Mouse (Mus musculus) hindbrain, embryonic 15.5 days (tissue): ENCODE results near the gene Arid3b. TPM values are rescaled to one million over a fixed set of nuclear protein-coding genes. Genes with fewer than 3 reads are reported as not detected.

Experiments
- ATAC-seq: fragments of 200-750 bp; cut with Nextera tagmentation; 2 replicates; pipeline ENCODE4 v1.8.0; 2017; ENCODE audit warnings: low read depth, moderate number of reproducible peaks, moderate TSS enrichment; ENCODE audit not compliant: low FRiP score
- H3K27ac ChIP-seq: fragments of 300-500 bp; sonication (generic); replicated peaks from 2 replicates; pipeline ENCODE4 v1.5.1; 2015; ENCODE audit warnings: mild to moderate bottlenecking, inconsistent platforms
- H3K27me3 ChIP-seq: fragments of 300-500 bp; sonication (generic); 2 replicates; pipeline ENCODE4 v1.6.1; 2015; ENCODE audit warnings: control low read depth, inconsistent platforms
- H3K36me3 ChIP-seq: fragments of 300-500 bp; sonication (generic); 2 replicates; pipeline ENCODE4 v1.6.1; 2015; ENCODE audit warnings: control low read depth, inconsistent platforms
- H3K4me1 ChIP-seq: fragments of 300-500 bp; sonication (generic); replicated peaks from 2 replicates; pipeline ENCODE4 v1.6.1; 2015; ENCODE audit warnings: control low read depth, inconsistent platforms
- H3K4me2 ChIP-seq: fragments of 300-500 bp; sonication (generic); 2 replicates; pipeline ENCODE4 v1.6.1; 2015; ENCODE audit warnings: moderate library complexity, mild to moderate bottlenecking, inconsistent platforms
- H3K4me3 ChIP-seq: fragments of 300-500 bp; sonication (generic); 2 replicates; pipeline ENCODE4 v1.5.1; 2015; ENCODE audit warnings: mild to moderate bottlenecking, inconsistent platforms
- H3K9ac ChIP-seq: fragments of 300-500 bp; sonication (generic); 2 replicates; pipeline ENCODE4 v1.6.1; 2015; ENCODE audit warnings: inconsistent platforms
- H3K9me3 ChIP-seq: fragments of 300-500 bp; sonication (generic); 2 replicates; pipeline ENCODE4 v1.6.1; 2016; ENCODE audit warnings: control low read depth, inconsistent platforms
- WGBS: fragments of 180-500 bp; shearing (Covaris S2); methylation state at CpG from one replicate; pipeline ENCODE4 v1.1.7; 2015; 5-methylcytosine and 5-hydroxymethylcytosine counted together
- polyA plus RNA-seq: library from polyadenylated mRNA; unstranded; fragments of >200 nt; fragmentation: Nextera tagmentation; extraction: Ambion mirVana; gene quantifications from 2 replicates; pipeline ENCODE4 v1.2.1, GENCODE M21; 2015

The Arid3b gene
- polyA plus RNA-seq, 1 experiment from 2014 or later, result 7.7 TPM

GRCm38 (mm10) chr9:57820186-57821080, 16.2 kb downstream of the Arid3b start:
- Histone ChIP-seq H3K36me3 (no peaks in the 10 kb centered on the region), H3K4me3 (no peak overlapping the region), H3K27me3 (no peaks in the 10 kb centered on the region), H3K4me2 (no peak overlapping the region), H3K9me3 (no peaks in the 10 kb centered on the region), H3K4me1 (peaks cover 34% of the 10 kb centered on the region), H3K9ac (no peak overlapping the region), H3K27ac (no peak overlapping the region)
- 25% methylated on average over 16 of the region's 16 CpGs for WGBS
- ATAC-seq, result no peak

- H3K4me2 ChIP-seq, result no peak overlapping the region
- no peaks in the 10 kb centered on the region for H3K27me3 ChIP-seq
- H3K9ac ChIP-seq, result no peak overlapping the region
- no peaks in the 10 kb centered on the region for H3K9me3 ChIP-seq
- ATAC-seq, result 0 out of 2 replicates have a peak, but pooled peaks have one; percentile 20
- H3K4me1 ChIP-seq, result peaks cover 61% of the 10 kb centered on the region
- 0 out of 2 replicates have a peak overlapping the region, but pooled peaks have one; percentile 30 for H3K27ac ChIP-seq
- H3K4me3 ChIP-seq, result no peak overlapping the region
- no peaks in the 10 kb centered on the region for H3K36me3 ChIP-seq
- 12% methylated on average over 6 of the region's 6 CpGs for WGBS
These were observed 19.3 kb downstream of the Arid3b start for GRCm38 (mm10) chr9:57817220-57817667.

- H3K4me3 ChIP-seq, result no peak overlapping the region
- H3K9ac ChIP-seq, result no peak overlapping the region
- no peaks in the 10 kb centered on the region for H3K9me3 ChIP-seq
- WGBS, result 24% methylated on average over 3 of the region's 3 CpGs
- H3K4me1 ChIP-seq, result peaks cover 66% of the 10 kb centered on the region
- H3K36me3 ChIP-seq, result no peaks in the 10 kb centered on the region
- H3K27ac ChIP-seq, result no peak overlapping the region
- H3K27me3 ChIP-seq, result no peaks in the 10 kb centered on the region
- no peak for ATAC-seq
- H3K4me2 ChIP-seq, result no peak overlapping the region
These were observed 21.7 kb downstream of the Arid3b start for GRCm38 (mm10) chr9:57814866-57815265.

- Histone ChIP-seq H3K9me3 (no peaks in the 10 kb centered on the region), H3K9ac (no peak overlapping the region), H3K4me1 (peaks cover 71% of the 10 kb centered on the region), H3K27me3 (no peaks in the 10 kb centered on the region), H3K4me3 (no peak overlapping the region), H3K27ac (0 out of 2 replicates have a peak overlapping the region, but pooled peaks have one; percentile 18), H3K36me3 (no peaks in the 10 kb centered on the region), H3K4me2 (no peak overlapping the region)
- ATAC-seq, result no peak
- 16% methylated on average over 1 of the region's 1 CpGs for WGBS
These were observed 22.6 kb downstream of the Arid3b start for GRCm38 (mm10) chr9:57814014-57814413.

GRCm38 (mm10) chr9:57811793-57812733, 24.5 kb downstream of the Arid3b start:
- H3K4me2 ChIP-seq, result no peak overlapping the region
- no peaks in the 10 kb centered on the region for H3K36me3 ChIP-seq
- H3K4me3 ChIP-seq, result no peak overlapping the region
- no peak for ATAC-seq
- H3K9ac ChIP-seq, result no peak overlapping the region
- peaks cover 67% of the 10 kb centered on the region for H3K4me1 ChIP-seq
- 46% methylated on average over 8 of the region's 8 CpGs for WGBS
- H3K9me3 ChIP-seq, result no peaks in the 10 kb centered on the region
- no peaks in the 10 kb centered on the region for H3K27me3 ChIP-seq
- peak overlapping the region; percentile 40 for H3K27ac ChIP-seq

- Histone ChIP-seq H3K4me2 (no peak overlapping the region), H3K9me3 (no peaks in the 10 kb centered on the region), H3K27me3 (no peaks in the 10 kb centered on the region), H3K4me3 (no peak overlapping the region), H3K9ac (no peak overlapping the region), H3K36me3 (no peaks in the 10 kb centered on the region), H3K27ac (no peak overlapping the region), H3K4me1 (peaks cover 63% of the 10 kb centered on the region)
- WGBS, result 47% methylated on average over 3 of the region's 3 CpGs
- ATAC-seq, result no peak
These were observed 25.9 kb downstream of the Arid3b start for GRCm38 (mm10) chr9:57810691-57811090.

- H3K4me1 ChIP-seq, result peaks cover 52% of the 10 kb centered on the region
- no peaks in the 10 kb centered on the region for H3K27me3 ChIP-seq
- no peaks in the 10 kb centered on the region for H3K36me3 ChIP-seq
- H3K4me2 ChIP-seq, result no peak overlapping the region
- ATAC-seq, result no peak
- H3K4me3 ChIP-seq, result no peak overlapping the region
- H3K9me3 ChIP-seq, result no peaks in the 10 kb centered on the region
- H3K9ac ChIP-seq, result no peak overlapping the region
- whole genome bisulfite sequencing, result 20% methylated on average over 5 of the region's 5 CpGs
- peak overlapping the region; percentile 57 for H3K27ac ChIP-seq
These were observed 27.8 kb downstream of the Arid3b start for GRCm38 (mm10) chr9:57808771-57809310.

- Histone ChIP-seq H3K27me3 (no peaks in the 10 kb centered on the region), H3K27ac (no peak overlapping the region), H3K9ac (no peak overlapping the region), H3K4me1 (peaks cover 51% of the 10 kb centered on the region), H3K4me2 (no peak overlapping the region), H3K9me3 (no peaks in the 10 kb centered on the region), H3K4me3 (no peak overlapping the region), H3K36me3 (no peaks in the 10 kb centered on the region)
- 48% methylated on average over 4 of the region's 4 CpGs for WGBS
- ATAC-seq, result no peak
These were observed 29.4 kb downstream of the Arid3b start for GRCm38 (mm10) chr9:57807174-57807651.

- no peaks in the 10 kb centered on the region for H3K9me3 ChIP-seq
- ATAC-seq, result no peak
- no peak overlapping the region for H3K9ac ChIP-seq
- H3K27me3 ChIP-seq, result no peaks in the 10 kb centered on the region
- H3K4me2 ChIP-seq, result no peak overlapping the region
- H3K27ac ChIP-seq, result no peak overlapping the region
- H3K4me1 ChIP-seq, result peaks cover 40% of the 10 kb centered on the region
- 56% methylated on average over 1 of the region's 1 CpGs for WGBS
- H3K4me3 ChIP-seq, result no peak overlapping the region
- H3K36me3 ChIP-seq, result no peaks in the 10 kb centered on the region
These were observed 30.5 kb downstream of the Arid3b start for GRCm38 (mm10) chr9:57806066-57806481.

GRCm38 (mm10) chr9:57805087-57805737, 31.4 kb downstream of the Arid3b start:
- ATAC-seq, result no peak

GRCm38 (mm10) chr9:57803839-57804238, 32.8 kb downstream of the Arid3b start:
- 16% methylated on average over 4 of the region's 4 CpGs for WGBS

More at GRCm38 (mm10) chr9:57805087-57805737, 31.4 kb downstream of the Arid3b start:
- no peak overlapping the region for H3K27ac ChIP-seq
- no peak overlapping the region for H3K4me3 ChIP-seq
- H3K4me2 ChIP-seq, result no peak overlapping the region
- H3K9me3 ChIP-seq, result no peaks in the 10 kb centered on the region
- no peaks in the 10 kb centered on the region for H3K36me3 ChIP-seq
- no peak overlapping the region for H3K9ac ChIP-seq
- peaks cover 32% of the 10 kb centered on the region for H3K4me1 ChIP-seq
- H3K27me3 ChIP-seq, result no peaks in the 10 kb centered on the region
- 73% methylated on average over 10 of the region's 10 CpGs for WGBS

More at GRCm38 (mm10) chr9:57803839-57804238, 32.8 kb downstream of the Arid3b start:
- no peak overlapping the region for H3K9ac ChIP-seq
- H3K9me3 ChIP-seq, result no peaks in the 10 kb centered on the region
- no peak for ATAC-seq
- H3K27ac ChIP-seq, result peak overlapping the region; percentile 6; the same call in 1 of the 2 replicates
- H3K27me3 ChIP-seq, result no peaks in the 10 kb centered on the region
- no peak overlapping the region for H3K4me3 ChIP-seq
- H3K36me3 ChIP-seq, result no peaks in the 10 kb centered on the region
- H3K4me2 ChIP-seq, result no peak overlapping the region
- peaks cover 26% of the 10 kb centered on the region for H3K4me1 ChIP-seq
